Mouse (Mus musculus) liver, embryonic 18 days (tissue): ENCODE measurements around the gene Gnai3. TPM values are rescaled to one million over a fixed set of nuclear protein-coding genes. Genes with fewer than 3 reads are reported as not detected.

ENCODE experiments used
- polyA plus RNA-seq: library from polyadenylated mRNA; depleted of rRNA; stranded (reverse); fragments of >200 nt; gene quantifications from 2 replicates; pipeline ENCODE4 v1.2.3, GENCODE M21; 2012; rRNA removed

Gnai3 gene
- polyA plus RNA-seq, result 36.8 and 37.1 TPM in 2 replicates

DNA sequence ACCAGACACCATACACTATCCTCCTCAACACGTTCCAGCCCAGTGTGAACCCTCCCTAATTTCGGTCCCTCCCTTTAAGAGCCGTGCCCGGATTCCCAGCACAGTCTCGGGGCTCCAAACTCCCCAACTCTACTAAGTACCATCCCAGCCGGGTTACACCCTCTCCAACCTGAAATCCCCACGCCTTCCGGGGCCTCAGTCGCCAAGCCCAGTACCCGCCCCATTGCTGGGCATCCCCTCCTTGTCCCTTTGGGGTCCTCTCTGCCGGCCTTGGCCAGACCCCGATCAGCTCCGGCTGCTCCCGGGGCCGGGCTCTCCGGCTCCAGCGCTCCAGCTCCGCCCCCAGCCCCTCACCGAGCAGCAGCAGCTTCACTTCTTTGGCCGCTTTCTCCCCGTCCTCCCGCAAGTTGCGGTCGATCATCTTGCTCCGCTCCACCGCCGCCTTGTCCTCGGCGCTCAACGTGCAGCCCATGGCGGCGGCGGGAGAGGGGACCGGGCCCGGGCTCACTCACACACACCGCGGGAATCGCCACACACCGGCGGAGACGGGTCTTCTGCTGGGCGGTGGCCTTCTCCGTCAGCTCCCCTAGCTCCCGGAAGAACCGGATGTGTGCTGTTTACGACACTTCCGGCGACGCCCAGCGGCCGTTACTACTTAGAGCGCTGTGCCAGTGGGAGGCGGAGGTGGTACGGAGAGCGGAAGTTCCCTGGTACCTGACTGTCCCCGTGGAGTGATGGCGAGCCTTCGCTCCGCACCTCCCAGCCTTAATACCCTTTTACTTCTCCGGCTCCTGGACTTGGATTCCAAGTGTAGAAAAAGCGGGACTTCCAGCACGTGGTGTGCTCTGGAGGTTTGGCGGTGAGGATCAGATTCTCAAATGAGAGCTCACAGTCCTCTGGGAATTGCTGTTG, at the start of gene Gnai3:
Gene Gnai3 (minus strand): TSS at position 613 of the 912 bp plus-strand sequence.

GRCm38 (mm10) chr3:108186098-108187047, 40.4 kb upstream of the Gnai3 start, which contains the start of gene Amigo1:
Gene Amigo1, plus strand, starts transcription at chr3:108186335.

GRCm38 (mm10) chr3:108154656-108155055, 8.7 kb upstream of the Gnai3 start, which contains the start of gene Gpr61:
Gene Gpr61, minus strand, starts transcription at chr3:108154882.

DNA sequence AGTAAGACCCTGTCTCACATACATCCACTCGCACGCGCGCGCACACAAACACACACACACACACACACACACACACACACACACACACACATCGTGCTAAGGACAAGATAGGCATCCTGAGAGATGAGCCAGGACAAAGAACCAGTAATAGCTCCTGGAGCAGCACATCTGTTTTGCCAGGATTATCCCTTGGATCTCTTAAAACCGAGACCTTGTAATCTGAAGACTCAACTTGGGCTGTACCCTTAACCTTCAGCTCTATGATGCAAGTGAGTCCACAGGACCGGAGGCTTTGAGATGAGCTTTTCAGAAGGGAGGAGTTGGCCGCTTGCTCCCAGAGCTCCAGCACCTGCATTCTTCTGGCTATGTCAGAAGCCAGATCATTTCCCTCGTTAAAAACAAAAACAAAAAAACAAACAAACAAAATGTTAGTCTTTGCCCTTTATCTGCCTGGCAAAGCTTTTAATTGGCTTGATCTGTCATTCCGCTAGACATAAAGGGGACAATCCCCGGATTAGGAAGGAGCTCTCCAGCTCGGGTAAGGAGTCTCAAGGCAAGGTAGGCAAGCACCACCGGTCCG, 53.3 kb downstream of the Gnai3 start, which contains the start of gene Gnat2:
Gene Gnat2 (plus strand): TSS at position 254 of the 580 bp plus-strand sequence.

GRCm38 (mm10) chr3:108086470-108086979, 59.4 kb downstream of the Gnai3 start, which contains the start of gene Ampd2:
Gene Ampd2, minus strand, starts transcription at chr3:108086651.

Other genes starting within 250 kb of the Gnai3 start
- gene Gstm7, start 214.3 kb downstream of the Gnai3 start, polyA plus RNA-seq, result 77.7 and 99.4 TPM in 2 replicates
- 12.9 and 18.0 TPM in 2 replicates for gene Gstm6, start 202.4 kb downstream of the Gnai3 start, polyA plus RNA-seq
- 1.7 and 3.1 TPM in 2 replicates for gene Gstm3, start 176.9 kb downstream of the Gnai3 start, polyA plus RNA-seq
- gene Gstm2, start 159.7 kb downstream of the Gnai3 start, polyA plus RNA-seq, result 13.2 and 19.6 TPM in 2 replicates
- gene Gstm1, start 128.2 kb downstream of the Gnai3 start, polyA plus RNA-seq, result 165 and 175 TPM in 2 replicates
- 11.0 and 14.0 TPM in 2 replicates for gene Gstm4, start 101.3 kb downstream of the Gnai3 start, polyA plus RNA-seq
- 41.3 and 56.1 TPM in 2 replicates for gene Ampd2, start 59.5 kb downstream of the Gnai3 start, polyA plus RNA-seq
- gene Gnat2, start 53.4 kb downstream of the Gnai3 start, polyA plus RNA-seq, result 1.5 and 1.9 TPM in 2 replicates
- gene Gpr61, start 8.7 kb upstream of the Gnai3 start, polyA plus RNA-seq, result 0.01 TPM in 1 of 2 replicates, not detected in the other
- gene Amigo1, start 40.2 kb upstream of the Gnai3 start, polyA plus RNA-seq, result 1.9 and 2.2 TPM in 2 replicates
- gene Cyb561d1, start 55.1 kb upstream of the Gnai3 start, polyA plus RNA-seq, result 1.8 and 1.9 TPM in 2 replicates
- 1.6 and 1.9 TPM in 2 replicates for gene Atxn7l2, start 64.8 kb upstream of the Gnai3 start, polyA plus RNA-seq
- gene Sypl2, start 80.5 kb upstream of the Gnai3 start, polyA plus RNA-seq, result 0.03 and 0.06 TPM in 2 replicates
- gene Psma5, start 110.8 kb upstream of the Gnai3 start, polyA plus RNA-seq, result 69.8 and 80.8 TPM in 2 replicates
- 10.5 and 12.8 TPM in 2 replicates for gene Sort1, start 137.9 kb upstream of the Gnai3 start, polyA plus RNA-seq
- gene Mybphl, start 218.8 kb upstream of the Gnai3 start, polyA plus RNA-seq, result 1.0 and 2.0 TPM in 2 replicates
- gene Psrc1, start 237.7 kb upstream of the Gnai3 start, polyA plus RNA-seq, result 13.2 and 14.0 TPM in 2 replicates